Mouse (Mus musculus) E14TG2a.4 (cell line): ENCODE data around the gene Lim2.

Source experiments
- CTCF ChIP-seq: conservative IDR thresholded peaks from 2 replicates; pipeline ENCODE4 v1.5.1; 2014; ENCODE audit warnings: low read length
- NANOG ChIP-seq: IDR thresholded peaks from 2 replicates; pipeline ENCODE4 v1.6.1; 2014; ENCODE audit warnings: borderline replicate concordance, low read length, mixed read lengths
- POU5F1 ChIP-seq: IDR thresholded peaks from 2 replicates; pipeline ENCODE4 v1.6.1; 2014; ENCODE audit warnings: low read length, borderline replicate concordance

DNA sequence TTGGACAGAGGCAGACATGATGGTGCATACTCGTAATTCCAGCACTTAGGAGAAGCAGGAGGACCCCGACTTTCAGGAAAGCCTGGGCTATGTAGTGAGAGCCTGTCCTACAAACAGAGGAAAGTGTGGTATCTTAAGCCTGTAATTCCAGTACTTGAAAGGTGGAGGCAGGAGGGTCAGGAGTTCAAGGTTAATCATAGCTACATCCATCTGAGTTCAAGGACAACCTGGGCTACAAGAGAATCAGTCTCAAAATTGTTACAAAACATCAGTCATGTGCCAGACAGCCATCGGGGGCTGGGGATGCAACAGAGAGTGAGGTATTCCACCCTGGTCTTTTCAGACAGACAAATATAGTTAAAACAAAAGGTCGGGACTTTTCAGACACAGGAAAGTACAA is 5.4 kb downstream of the Lim2 start:
- TF ChIP-seq CTCF (no peak), POU5F1 (no peak), NANOG (peak; percentile 8; the same call in 1 of the 2 replicates)
